Mouse (Mus musculus) kidney, embryonic 15.5 days (tissue): ENCODE data around the gene Wnt4. TPM values are rescaled to one million over a fixed set of nuclear protein-coding genes. Genes with fewer than 3 reads are reported as not detected.

ENCODE experiments used
- ATAC-seq: fragments of 200-750 bp; cut with Nextera tagmentation; replicated peaks from 2 replicates; pipeline ENCODE4 v1.8.0; 2017; ENCODE audit warnings: moderate TSS enrichment; ENCODE audit not compliant: low FRiP score
- H3K27ac ChIP-seq: fragments of 300-500 bp; sonication (generic); 2 replicates; pipeline ENCODE4 v1.5.1; 2015; ENCODE audit warnings: mild to moderate bottlenecking, inconsistent platforms
- H3K27me3 ChIP-seq: fragments of 300-500 bp; sonication (generic); 2 replicates; pipeline ENCODE4 v1.6.1; 2015; ENCODE audit warnings: inconsistent platforms
- H3K36me3 ChIP-seq: fragments of 300-500 bp; sonication (generic); 2 replicates; pipeline ENCODE4 v1.6.1; 2015; ENCODE audit warnings: inconsistent platforms
- H3K4me1 ChIP-seq: fragments of 300-500 bp; sonication (generic); 2 replicates; pipeline ENCODE4 v1.6.1; 2015; ENCODE audit warnings: inconsistent platforms
- H3K4me2 ChIP-seq: fragments of 300-500 bp; sonication (generic); 2 replicates; pipeline ENCODE4 v1.6.1; 2015; ENCODE audit warnings: moderate library complexity, mild to moderate bottlenecking, inconsistent platforms
- H3K4me3 ChIP-seq: fragments of 300-500 bp; sonication (generic); replicated peaks from 2 replicates; pipeline ENCODE4 v1.5.1; 2015; ENCODE audit warnings: mild to moderate bottlenecking, inconsistent platforms
- H3K9ac ChIP-seq: fragments of 300-500 bp; sonication (generic); 2 replicates; pipeline ENCODE4 v1.6.1; 2015; ENCODE audit warnings: mild to moderate bottlenecking, inconsistent platforms
- H3K9me3 ChIP-seq: fragments of 300-500 bp; sonication (generic); replicated peaks from 2 replicates; pipeline ENCODE4 v1.6.1; 2016; ENCODE audit warnings: inconsistent platforms
- WGBS: fragments of 180-500 bp; shearing (Covaris S2); methylation state at CpG from one replicate; pipeline ENCODE4 v1.1.7; 2015; ENCODE audit warnings: mixed read lengths; 5-methylcytosine and 5-hydroxymethylcytosine counted together
- polyA plus RNA-seq: library from polyadenylated mRNA; unstranded; fragments of >200 nt; fragmentation: Nextera tagmentation; extraction: Ambion mirVana; gene quantifications from 2 replicates; pipeline ENCODE4 v1.2.1, GENCODE M21; 2015

The Wnt4 gene
- polyA plus RNA-seq, 1 experiment from 2014 or later: 10.6 TPM

- 0 out of 2 replicates have a peak, but pooled peaks cover 3% of the 10 kb centered on the region for H3K4me1 ChIP-seq
- H3K9ac ChIP-seq: no peak overlapping the region
- no peak overlapping the region for H3K4me3 ChIP-seq
- H3K27me3 ChIP-seq: no peaks in the 10 kb centered on the region
- H3K27ac ChIP-seq: no peak overlapping the region
- ATAC-seq: no peak
- no peaks in the 10 kb centered on the region for H3K9me3 ChIP-seq
- peaks cover 25% of the 10 kb centered on the region for H3K36me3 ChIP-seq
- 83% methylated on average over 8 of the region's 8 CpGs for WGBS
- H3K4me2 ChIP-seq: no peak overlapping the region
Observed at GRCm38 (mm10) chr4:137294951-137295350, 17.7 kb downstream of the Wnt4 start.

- Histone ChIP-seq H3K36me3 (peaks cover 21% of the 10 kb centered on the region), H3K9me3 (no peaks in the 10 kb centered on the region), H3K4me2 (no peak overlapping the region), H3K9ac (no peak overlapping the region), H3K27ac (no peak overlapping the region), H3K4me1 (peaks cover 25% of the 10 kb centered on the region), H3K27me3 (no peaks in the 10 kb centered on the region), H3K4me3 (no peak overlapping the region)
- WGBS: 76% methylated on average over 4 of the region's 4 CpGs
- ATAC-seq: no peak
Observed at GRCm38 (mm10) chr4:137297611-137298010, 20.3 kb downstream of the Wnt4 start.

DNA sequence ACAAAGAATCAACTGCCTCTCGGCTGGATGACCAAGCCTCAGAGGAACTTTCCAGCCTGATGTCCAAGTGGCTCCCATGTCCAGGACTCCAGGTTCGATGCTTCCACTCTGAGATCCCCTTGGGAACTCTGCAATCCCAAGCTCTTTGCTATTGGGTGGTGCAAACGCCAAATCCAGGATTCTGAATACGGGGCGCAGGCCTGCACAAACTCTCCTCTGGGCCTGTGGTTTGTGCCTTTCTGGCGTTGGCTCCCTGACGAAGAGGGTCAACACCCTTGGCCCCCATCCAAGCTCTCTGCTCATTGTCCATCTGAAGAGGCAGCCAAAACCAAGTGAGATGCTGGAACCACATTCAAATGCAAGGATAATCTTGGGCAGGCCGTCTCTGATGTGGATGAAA, 21.1 kb downstream of the Wnt4 start:
- no peak for ATAC-seq
- no peak overlapping the region for H3K4me2 ChIP-seq
- peaks cover 30% of the 10 kb centered on the region for H3K4me1 ChIP-seq
- H3K36me3 ChIP-seq: peaks cover 17% of the 10 kb centered on the region
- no peaks in the 10 kb centered on the region for H3K9me3 ChIP-seq
- 75% methylated on average over 8 of the region's 8 CpGs for WGBS
- no peak overlapping the region for H3K9ac ChIP-seq
- H3K4me3 ChIP-seq: no peak overlapping the region
- no peak overlapping the region for H3K27ac ChIP-seq
- no peaks in the 10 kb centered on the region for H3K27me3 ChIP-seq

DNA sequence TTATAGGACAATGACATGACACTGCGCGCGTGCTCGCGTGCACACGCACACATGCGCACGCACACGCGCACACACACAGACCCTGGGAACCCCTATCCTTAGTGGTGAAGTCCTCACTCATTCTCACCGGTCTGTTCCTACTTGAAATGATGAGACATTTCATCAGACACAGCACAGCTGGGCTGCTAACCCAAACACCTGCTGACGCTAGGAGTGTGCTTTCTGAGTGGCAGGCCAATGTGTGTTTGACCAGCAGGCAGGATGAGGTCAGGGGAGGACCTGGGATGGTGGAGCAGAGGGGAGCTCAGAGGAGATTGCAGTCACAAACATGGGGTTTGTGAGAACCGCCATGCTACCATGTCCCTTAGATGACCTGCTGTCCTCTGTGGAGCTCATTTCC, 22.9 kb downstream of the Wnt4 start:
- Histone ChIP-seq H3K27ac (no peak overlapping the region), H3K4me1 (peaks cover 30% of the 10 kb centered on the region), H3K4me2 (no peak overlapping the region), H3K9me3 (no peaks in the 10 kb centered on the region), H3K27me3 (no peaks in the 10 kb centered on the region), H3K36me3 (peaks cover 13% of the 10 kb centered on the region), H3K9ac (no peak overlapping the region), H3K4me3 (no peak overlapping the region)
- WGBS: 87% methylated on average over 13 of the region's 13 CpGs
- 0 out of 2 replicates have a peak, but pooled peaks have one; percentile 29 for ATAC-seq

- ATAC-seq: no peak
- no peak overlapping the region for H3K4me3 ChIP-seq
- no peaks in the 10 kb centered on the region; the same call in 1 of the 2 replicates for H3K36me3 ChIP-seq
- H3K27me3 ChIP-seq: no peaks in the 10 kb centered on the region
- H3K4me2 ChIP-seq: no peak overlapping the region
- H3K9ac ChIP-seq: no peak overlapping the region
- no peaks in the 10 kb centered on the region for H3K9me3 ChIP-seq
- H3K27ac ChIP-seq: no peak overlapping the region
- H3K4me1 ChIP-seq: peaks cover 43% of the 10 kb centered on the region
- 50% methylated on average over 16 of the region's 16 CpGs for WGBS
Observed at GRCm38 (mm10) chr4:137301635-137302034, 24.3 kb downstream of the Wnt4 start.

DNA sequence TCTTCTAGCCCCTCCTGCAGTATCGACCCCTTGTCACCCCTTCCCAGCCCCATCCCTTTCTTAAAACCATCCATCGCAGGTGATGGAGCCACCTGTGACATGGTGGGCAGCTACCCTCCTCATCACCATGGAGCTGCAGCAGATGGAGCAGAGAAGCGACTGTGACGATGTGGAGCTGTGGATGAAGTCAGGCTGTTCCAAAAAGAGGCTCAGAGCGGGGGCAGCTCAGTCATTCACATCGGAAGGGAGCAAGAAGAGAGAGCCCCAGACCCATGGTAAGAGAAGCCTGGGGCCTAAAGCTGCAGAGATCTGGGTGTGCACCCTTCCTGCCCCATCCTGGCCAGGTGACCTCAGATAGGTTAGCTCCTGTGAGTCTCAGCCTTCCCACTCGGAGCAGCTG, 26.8 kb downstream of the Wnt4 start:
- H3K36me3 ChIP-seq: no peaks in the 10 kb centered on the region
- WGBS: 93% methylated on average over 7 of the region's 7 CpGs
- H3K27me3 ChIP-seq: no peaks in the 10 kb centered on the region
- no peaks in the 10 kb centered on the region for H3K9me3 ChIP-seq
- H3K4me2 ChIP-seq: no peak overlapping the region
- H3K4me3 ChIP-seq: no peak overlapping the region
- no peak overlapping the region for H3K27ac ChIP-seq
- ATAC-seq: no peak
- H3K4me1 ChIP-seq: peaks cover 59% of the 10 kb centered on the region
- no peak overlapping the region for H3K9ac ChIP-seq

DNA sequence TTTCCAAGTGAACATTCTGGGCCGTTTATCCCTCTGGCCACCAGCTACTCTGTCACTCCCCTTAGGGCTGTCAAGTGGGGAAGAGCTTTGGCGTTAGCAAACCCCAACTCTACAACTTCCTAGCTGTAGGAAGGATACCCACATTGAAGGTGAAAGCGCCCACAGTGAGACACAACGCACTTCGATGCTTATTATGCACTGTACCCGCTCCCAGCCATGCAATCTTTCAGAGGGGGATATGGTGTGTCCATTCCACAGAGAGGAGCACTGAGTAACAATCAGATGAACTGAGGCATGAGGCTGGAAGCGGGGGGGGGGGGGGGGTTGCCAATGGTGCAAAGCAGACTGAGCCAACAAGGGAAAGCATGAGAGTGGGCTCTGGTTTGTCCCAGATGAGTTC, 27.8 kb downstream of the Wnt4 start:
- no peaks in the 10 kb centered on the region for H3K9me3 ChIP-seq
- 0 out of 2 replicates have a peak overlapping the region, but pooled peaks have one; percentile 85 for H3K27ac ChIP-seq

GRCm38 (mm10) chr4:137305831-137306576, 28.7 kb downstream of the Wnt4 start:
- WGBS: 31% methylated on average over 13 of the region's 13 CpGs
- Histone ChIP-seq H3K27me3 (no peaks in the 10 kb centered on the region), H3K4me3 (no peak overlapping the region), H3K36me3 (0 out of 2 replicates have a peak, but pooled peaks cover 2% of the 10 kb centered on the region), H3K9ac (no peak overlapping the region), H3K9me3 (no peaks in the 10 kb centered on the region), H3K4me2 (no peak overlapping the region), H3K27ac (peak overlapping the region; percentile 85), H3K4me1 (peaks cover 65% of the 10 kb centered on the region)
- ATAC-seq: peak; percentile 34; the same call in 1 of the 2 replicates

More for the DNA sequence above, 27.8 kb downstream of the Wnt4 start:
- ATAC-seq: no peak
- no peak overlapping the region for H3K4me3 ChIP-seq
- 88% methylated on average over 7 of the region's 7 CpGs for WGBS
- no peaks in the 10 kb centered on the region for H3K36me3 ChIP-seq
- no peak overlapping the region for H3K9ac ChIP-seq
- no peak overlapping the region for H3K4me2 ChIP-seq
- no peaks in the 10 kb centered on the region for H3K27me3 ChIP-seq
- peaks cover 62% of the 10 kb centered on the region for H3K4me1 ChIP-seq

- H3K4me2 ChIP-seq: no peak overlapping the region
- WGBS: 26% methylated on average over 8 of the region's 8 CpGs
- H3K4me1 ChIP-seq: peaks cover 65% of the 10 kb centered on the region
- no peaks in the 10 kb centered on the region for H3K27me3 ChIP-seq
- H3K9me3 ChIP-seq: no peaks in the 10 kb centered on the region
- 0 out of 2 replicates have a peak, but pooled peaks cover 3% of the 10 kb centered on the region for H3K36me3 ChIP-seq
- peak overlapping the region; percentile 85 for H3K27ac ChIP-seq
- peak; percentile 63 for ATAC-seq
- no peak overlapping the region for H3K9ac ChIP-seq
- H3K4me3 ChIP-seq: no peak overlapping the region
Observed at GRCm38 (mm10) chr4:137306577-137306888, 29.2 kb downstream of the Wnt4 start.

GRCm38 (mm10) chr4:137306991-137307706, 29.9 kb downstream of the Wnt4 start:
- no peak for ATAC-seq
- peaks cover 59% of the 10 kb centered on the region for H3K4me1 ChIP-seq
- H3K36me3 ChIP-seq: 0 out of 2 replicates have a peak, but pooled peaks cover 3% of the 10 kb centered on the region
- no peak overlapping the region for H3K4me3 ChIP-seq
- no peaks in the 10 kb centered on the region for H3K27me3 ChIP-seq
- H3K27ac ChIP-seq: peak overlapping the region; percentile 85
- H3K4me2 ChIP-seq: no peak overlapping the region
- H3K9me3 ChIP-seq: no peaks in the 10 kb centered on the region
- WGBS: 60% methylated on average over 19 of the region's 19 CpGs
- no peak overlapping the region for H3K9ac ChIP-seq

GRCm38 (mm10) chr4:137308377-137308776, 31.1 kb downstream of the Wnt4 start:
- 47% methylated on average over 5 of the region's 5 CpGs for WGBS
- ATAC-seq: no peak

GRCm38 (mm10) chr4:137313511-137313910, 36.2 kb downstream of the Wnt4 start:
- Histone ChIP-seq H3K27me3 (no peaks in the 10 kb centered on the region), H3K36me3 (peaks cover 32% of the 10 kb centered on the region), H3K9ac (no peak overlapping the region), H3K4me1 (peaks cover 31% of the 10 kb centered on the region), H3K9me3 (no peaks in the 10 kb centered on the region), H3K27ac (no peak overlapping the region), H3K4me3 (no peak overlapping the region), H3K4me2 (no peak overlapping the region)
- ATAC-seq: no peak
- WGBS: 53% methylated on average over 2 of the region's 2 CpGs

More at GRCm38 (mm10) chr4:137308377-137308776, 31.1 kb downstream of the Wnt4 start:
- no peak overlapping the region for H3K27ac ChIP-seq
- H3K4me2 ChIP-seq: no peak overlapping the region
- H3K27me3 ChIP-seq: no peaks in the 10 kb centered on the region
- H3K36me3 ChIP-seq: 0 out of 2 replicates have a peak, but pooled peaks cover 3% of the 10 kb centered on the region
- H3K9me3 ChIP-seq: no peaks in the 10 kb centered on the region
- H3K4me1 ChIP-seq: peaks cover 50% of the 10 kb centered on the region
- H3K4me3 ChIP-seq: no peak overlapping the region
- H3K9ac ChIP-seq: no peak overlapping the region
